Mouse (Mus musculus): ENCODE measurements around the gene Drd3. TPM values are rescaled to one million over a fixed set of nuclear protein-coding genes. Genes with fewer than 3 reads are reported as not detected.

The Drd3 gene
- total and polyA plus RNA-seq, 3 experiments, result not detected

DNA sequence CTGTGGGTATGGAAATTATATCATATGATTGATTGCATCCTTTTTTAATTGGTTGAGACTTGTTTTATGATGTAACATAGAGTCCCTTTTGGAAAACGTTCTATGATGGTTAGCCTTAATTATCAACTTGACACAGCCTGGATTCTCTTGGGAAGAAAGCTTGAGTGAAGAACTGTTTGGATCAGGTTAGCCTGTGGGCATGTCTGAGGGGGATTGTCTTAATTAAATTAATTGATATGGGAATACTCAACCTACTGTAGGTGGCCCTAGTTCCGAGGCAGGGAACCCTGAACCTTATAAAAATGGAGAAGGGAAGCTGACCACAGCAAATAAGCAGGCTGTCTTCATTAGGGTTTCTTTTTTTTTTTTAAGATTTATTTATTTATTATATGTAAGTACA is 12.9 kb upstream of the Drd3 start:
- Histone ChIP-seq H3K27ac (ENCODE audit: insufficient read depth, low read depth) (no peak overlapping the region), H3K79me2 (replicated peaks; ENCODE audit: control insufficient read depth, extremely low read depth, insufficient read depth, poor library complexity, severe bottlenecking) (no peaks in the 10 kb centered on the region; the same call in 1 of the 2 replicates), H3K4me3 (replicated peaks in 1 of 3; ENCODE audit: low read depth in 2 of 3, low read length in 2 of 3, poor library complexity in 1 of 3) (no peak overlapping the region), H3K9me3 (replicated peaks; ENCODE audit: low read length) (peaks cover 3% of the 10 kb centered on the region), H3K4me1 (ENCODE audit: control insufficient read depth in 1 of 2, insufficient read depth in 2 of 2) (peaks cover 0 to 2% of the 10 kb centered on the region in 2 experiments; a peak in 1 of 4 replicates), H3K4me2 (ENCODE audit: insufficient read depth, low read depth, poor library complexity, severe bottlenecking) (no peak overlapping the region), H3K36me3 (replicated peaks in 1 of 2; ENCODE audit: control insufficient read depth in 1 of 2, insufficient read depth in 1 of 2, low read length in 1 of 2) (no peaks in the 10 kb centered on the region), H3K27me3 (replicated peaks) (peaks cover 2% of the 10 kb centered on the region), H3K9ac (ENCODE audit: insufficient read depth, low read depth) (no peak overlapping the region)
- TF ChIP-seq MEF2A (IDR thresholded peaks at IDR 0.05; ENCODE audit: borderline replicate concordance, low read depth, low read length) (no peak), E2F4 (IDR thresholded peaks at IDR 0.05; ENCODE audit: insufficient replicate concordance, low read depth, low read length) (no peak), SMC3 (IDR thresholded peaks at IDR 0.05; ENCODE audit: low read depth, low read length) (no peak), KAT2A (IDR thresholded peaks at IDR 0.05; ENCODE audit: insufficient replicate concordance, low read length) (no peak), UBTF (IDR thresholded peaks at IDR 0.05; ENCODE audit: low read depth, low read length) (no peak)
- no peak for DNase-seq (ENCODE audit: extremely low read depth)
- in situ Hi-C loops (cut with MboI; ENCODE audit: low pct_ligation_motif_present, low pct_unique_long_range_greater_than_20kb, low sequenced_read_pairs), result no loop called here
- dilution Hi-C loops (cut with MboI; ENCODE audit: extremely low pct_ligation_motif_present, extremely low pct_unique_long_range_greater_than_20kb, low sequenced_read_pairs), result no loop called here

GRCm38 (mm10) chr16:43748424-43748823 is 5.4 kb upstream of the Drd3 start:
- TF ChIP-seq HCFC1 (IDR thresholded peaks at IDR 0.05; ENCODE audit: low read depth, low read length) (no peak), BHLHE40 (IDR thresholded peaks at IDR 0.05; ENCODE audit: low read depth, low read length) (no peak), POLR2AphosphoS2 (IDR thresholded peaks at IDR 0.05; ENCODE audit: low read depth, low read length) (no peak), USF1 (IDR thresholded peaks at IDR 0.05; ENCODE audit: low read depth, low read length) (no peak), ZNF384 (IDR thresholded peaks at IDR 0.05; ENCODE audit: low read depth, low read length) (peak; percentile 45; the same call in 1 of the 2 replicates), CTCF (conservative IDR thresholded peaks at IDR 0.05 in 1 of 2, IDR thresholded peaks at IDR 0.05 in 1 of 2; ENCODE audit: low read depth in 2 of 2, low read length in 2 of 2) (peak; percentile 28 to 62; a peak in 3 of 4 replicates), SMC3 (IDR thresholded peaks at IDR 0.05; ENCODE audit: low read depth, low read length) (peak; percentile 37), JUN (IDR thresholded peaks at IDR 0.05; ENCODE audit: insufficient read depth, low read depth, low read length) (no peak), MEF2A (IDR thresholded peaks at IDR 0.05; ENCODE audit: borderline replicate concordance, low read depth, low read length) (no peak), ZMIZ1 (IDR thresholded peaks at IDR 0.05; ENCODE audit: low read depth, low read length) (no peak), UBTF (IDR thresholded peaks at IDR 0.05; ENCODE audit: low read depth, low read length) (no peak), PAX5 (IDR thresholded peaks at IDR 0.05; ENCODE audit: low read length) (no peak), MXI1 (IDR thresholded peaks at IDR 0.05; ENCODE audit: low read depth, low read length) (no peak), RAD21 (IDR thresholded peaks at IDR 0.05; ENCODE audit: low read depth, low read length) (peak; percentile 8; the same call in 1 of the 2 replicates), MAX (IDR thresholded peaks at IDR 0.05; ENCODE audit: low read length) (no peak), E2F4 (IDR thresholded peaks at IDR 0.05; ENCODE audit: insufficient replicate concordance, low read depth, low read length) (no peak), KAT2A (IDR thresholded peaks at IDR 0.05; ENCODE audit: insufficient replicate concordance, low read length) (no peak), MAFK (IDR thresholded peaks at IDR 0.05; ENCODE audit: insufficient replicate concordance, low read length) (no peak), POLR2A (IDR thresholded peaks at IDR 0.05; ENCODE audit: low read depth, low read length) (no peak), TCF12 (IDR thresholded peaks at IDR 0.05; ENCODE audit: low read depth, low read length) (no peak)
- dilution Hi-C loops (cut with MboI; ENCODE audit: extremely low pct_ligation_motif_present, extremely low pct_unique_long_range_greater_than_20kb, low sequenced_read_pairs) (no loop called here), in situ Hi-C loops (cut with MboI; ENCODE audit: low pct_ligation_motif_present, low pct_unique_long_range_greater_than_20kb, low sequenced_read_pairs) (no loop called here)
- H3K27me3 ChIP-seq (replicated peaks), result no peaks in the 10 kb centered on the region
- H3K4me1 ChIP-seq (ENCODE audit: control insufficient read depth in 1 of 2, insufficient read depth in 2 of 2), result no peaks in the 10 kb centered on the region
- H3K9ac ChIP-seq (ENCODE audit: insufficient read depth, low read depth), result no peak overlapping the region
- H3K36me3 ChIP-seq (replicated peaks in 1 of 2; ENCODE audit: control insufficient read depth in 1 of 2, insufficient read depth in 1 of 2, low read length in 1 of 2), result no peaks in the 10 kb centered on the region
- no peak overlapping the region for H3K4me2 ChIP-seq (ENCODE audit: insufficient read depth, low read depth, poor library complexity, severe bottlenecking)
- no peak overlapping the region for H3K4me3 ChIP-seq (replicated peaks in 1 of 3; ENCODE audit: low read depth in 2 of 3, low read length in 2 of 3, poor library complexity in 1 of 3)
- H3K79me2 ChIP-seq (replicated peaks; ENCODE audit: control insufficient read depth, extremely low read depth, insufficient read depth, poor library complexity, severe bottlenecking), result no peaks in the 10 kb centered on the region
- no peak overlapping the region for H3K27ac ChIP-seq (ENCODE audit: insufficient read depth, low read depth)
- DNase-seq (ENCODE audit: extremely low read depth), result peak; percentile 10
- no peaks in the 10 kb centered on the region for H3K9me3 ChIP-seq (replicated peaks; ENCODE audit: low read length)

Measured in CH12.LX (cell line).